Comparison of ENCODE assay signal across 8 mouse cellular contexts in genomic region chr6:94163325-94163995, GRCm38 (mm10).
DNase-seq lines count a peak whose midpoint lies in the region; ATAC-seq and TF ChIP-seq lines count a peak whose summit lies in the region.

No protein-coding gene starts in this region.

- DNase-seq in heart, postnatal 36 days, result no peak
- peak; percentile 31 for DNase-seq in right cerebral cortex, postnatal 25 days
- DNase-seq in right cerebral cortex, adult 18-20 months, result no peak
- DNase-seq in limb, embryonic 14.5 days (ENCODE audit: low spot score), result no peak
- no peak for DNase-seq in spleen, postnatal 36 days (ENCODE audit: low spot score in 2 of 2)
- DNase-seq in cerebellum, postnatal 4 days (ENCODE audit: low spot score in 2 of 2), result no peak
- no peak for DNase-seq in kidney, postnatal 14 days

- H3K36me3 ChIP-seq in heart, embryonic 11.5 days (ENCODE audit: control insufficient read depth, insufficient read depth, low read length), result no peaks in the 10 kb centered on the region
- no peaks in the 10 kb centered on the region for H3K36me3 ChIP-seq in limb, embryonic 14.5 days (ENCODE audit: control insufficient read depth, insufficient read depth, low read length)

- H3K4me2 ChIP-seq in heart, embryonic 11.5 days, result peak overlapping the region; percentile 37
- H3K4me2 ChIP-seq in limb, embryonic 14.5 days (replicated peaks; ENCODE audit: low read depth, low read length, severe bottlenecking), result no peak overlapping the region; the same call in 1 of the 2 replicates

- H3K4me1 ChIP-seq in heart, embryonic 11.5 days (ENCODE audit: control insufficient read depth, insufficient read depth, low read length), result peaks cover 51% of the 10 kb centered on the region
- peaks cover 35% of the 10 kb centered on the region for H3K4me1 ChIP-seq in limb, embryonic 14.5 days (ENCODE audit: control insufficient read depth, insufficient read depth, low read length)

- no peak for ATAC-seq in heart, embryonic 11.5 days (replicated peaks; ENCODE audit: insufficient number of reproducible peaks, low FRiP score, low TSS enrichment)
- ATAC-seq in limb, embryonic 14.5 days (ENCODE audit: low FRiP score, low read depth), result no peak

- intact Hi-C loops in heart, postnatal 36 days (cut with DNase I), result no loop called here

- TF ChIP-seq POLR2A in limb, embryonic 14.5 days (IDR thresholded peaks at IDR 0.05; ENCODE audit: borderline replicate concordance, extremely low read depth, insufficient read depth, insufficient read length), result no peak

- WGBS in heart, embryonic 11.5 days (ENCODE audit: insufficient replicate concordance), result 40% methylated on average over 9 of the region's 9 CpGs
- WGBS in limb, embryonic 14.5 days, result 43% methylated on average over 9 of the region's 9 CpGs

- H3K4me3 ChIP-seq in heart, embryonic 11.5 days (ENCODE audit: low read depth, low read length), result no peak overlapping the region
- no peak overlapping the region for H3K4me3 ChIP-seq in limb, embryonic 14.5 days (replicated peaks; ENCODE audit: low read length)

- H3K27ac ChIP-seq in heart, embryonic 11.5 days (ENCODE audit: low read depth, low read length), result peak overlapping the region; percentile 10
- peak overlapping the region; percentile 50; the same call in 1 of the 2 replicates for H3K27ac ChIP-seq in limb, embryonic 14.5 days (replicated peaks; ENCODE audit: low read depth, low read length)

- H3K27me3 ChIP-seq in heart, embryonic 11.5 days (ENCODE audit: control insufficient read depth, insufficient read depth, low read length), result no peaks in the 10 kb centered on the region
- no peaks in the 10 kb centered on the region for H3K27me3 ChIP-seq in limb, embryonic 14.5 days (ENCODE audit: control insufficient read depth, insufficient read depth, low read length)

- H3K9ac ChIP-seq in heart, embryonic 11.5 days (ENCODE audit: low read depth, low read length), result no peak overlapping the region
- H3K9ac ChIP-seq in limb, embryonic 14.5 days (ENCODE audit: low read depth, low read length, severe bottlenecking), result no peak overlapping the region

- no peaks in the 10 kb centered on the region for H3K9me3 ChIP-seq in heart, embryonic 11.5 days (replicated peaks; ENCODE audit: control insufficient read depth, low read length)
- H3K9me3 ChIP-seq in limb, embryonic 14.5 days (ENCODE audit: control insufficient read depth, low read length), result no peaks in the 10 kb centered on the region
